Mouse (Mus musculus): Measurements from ENCODE around the gene B3gnt2.

GRCm38 (mm10) chr11:22832600-22832999 is 28.2 kb downstream of the B3gnt2 start:
- no peak for TF ChIP-seq CHD2 (IDR thresholded peaks at IDR 0.05; ENCODE audit: low read depth, low read length)
- no peak for TF ChIP-seq MAFK (IDR thresholded peaks at IDR 0.05; ENCODE audit: insufficient read depth, low read depth, low read length)
- no peak for TF ChIP-seq ZC3H11A (IDR thresholded peaks at IDR 0.05; ENCODE audit: borderline replicate concordance, low read depth, low read length)
- TF ChIP-seq ZNF384 (IDR thresholded peaks at IDR 0.05; ENCODE audit: low read depth, low read length): no peak
- TF ChIP-seq HCFC1 (IDR thresholded peaks at IDR 0.05; ENCODE audit: borderline replicate concordance, insufficient read depth, low read length): no peak
